Mouse (Mus musculus) urinary bladder, postnatal 4 days (tissue): ENCODE data around the gene Nrg4.

Source experiments
- DNase-seq, 2 experiments: peaks; one replicate each; pipeline ENCODE4 v3.0.0; 2021 to 2022; ENCODE audit warnings: low spot score in 2 of 2

Gene Nrg4

GRCm38 (mm10) chr9:55322641-55323040, 4.0 kb downstream of the Nrg4 start:
- DNase-seq: no peak

GRCm38 (mm10) chr9:55313619-55314261, 12.9 kb downstream of the Nrg4 start:
- DNase-seq: no peak

GRCm38 (mm10) chr9:55311560-55311959, 15.1 kb downstream of the Nrg4 start:
- DNase-seq: peak; percentile 54 to 74

GRCm38 (mm10) chr9:55308455-55308854, 18.2 kb downstream of the Nrg4 start:
- DNase-seq: no peak

- no peak for DNase-seq
These were observed 19.1 kb downstream of the Nrg4 start for GRCm38 (mm10) chr9:55307557-55307956.

- DNase-seq: no peak
These were observed 19.6 kb downstream of the Nrg4 start for GRCm38 (mm10) chr9:55307066-55307465.

GRCm38 (mm10) chr9:55296221-55296620, 30.4 kb downstream of the Nrg4 start:
- no peak for DNase-seq

- DNase-seq: no peak
These were observed 34.7 kb downstream of the Nrg4 start for GRCm38 (mm10) chr9:55291966-55292365.

- no peak for DNase-seq
These were observed 37.0 kb downstream of the Nrg4 start for GRCm38 (mm10) chr9:55289475-55290198.

- no peak for DNase-seq
These were observed 41.4 kb downstream of the Nrg4 start for GRCm38 (mm10) chr9:55285197-55285596.

GRCm38 (mm10) chr9:55283516-55283915, 43.1 kb downstream of the Nrg4 start:
- no peak for DNase-seq

GRCm38 (mm10) chr9:55279114-55279825, 47.4 kb downstream of the Nrg4 start:
- no peak for DNase-seq

- no peak for DNase-seq
These were observed 49.1 kb downstream of the Nrg4 start for GRCm38 (mm10) chr9:55277562-55277961.

- DNase-seq: no peak
These were observed 52.7 kb downstream of the Nrg4 start for GRCm38 (mm10) chr9:55273906-55274305.

GRCm38 (mm10) chr9:55271960-55272560, 54.6 kb downstream of the Nrg4 start:
- no peak for DNase-seq

- no peak for DNase-seq
These were observed 62.0 kb downstream of the Nrg4 start for GRCm38 (mm10) chr9:55264356-55265302.

GRCm38 (mm10) chr9:55259741-55260140, 66.9 kb downstream of the Nrg4 start:
- DNase-seq: no peak

- DNase-seq: no peak
These were observed 69.5 kb downstream of the Nrg4 start for GRCm38 (mm10) chr9:55257105-55257504.

GRCm38 (mm10) chr9:55255604-55256003, 71.0 kb downstream of the Nrg4 start:
- no peak for DNase-seq

- no peak for DNase-seq
These were observed 71.6 kb downstream of the Nrg4 start for GRCm38 (mm10) chr9:55255056-55255455.

- no peak for DNase-seq
These were observed 72.8 kb downstream of the Nrg4 start for GRCm38 (mm10) chr9:55253849-55254248.
